Mouse (Mus musculus): ENCODE measurements at regions not wholly inside any gene's neighbourhood (a gene's known extent, or its start where the extent isn't known, plus 50 kb on each side); places are given as distances from the start of the nearest gene placed in this dataset.

DNA sequence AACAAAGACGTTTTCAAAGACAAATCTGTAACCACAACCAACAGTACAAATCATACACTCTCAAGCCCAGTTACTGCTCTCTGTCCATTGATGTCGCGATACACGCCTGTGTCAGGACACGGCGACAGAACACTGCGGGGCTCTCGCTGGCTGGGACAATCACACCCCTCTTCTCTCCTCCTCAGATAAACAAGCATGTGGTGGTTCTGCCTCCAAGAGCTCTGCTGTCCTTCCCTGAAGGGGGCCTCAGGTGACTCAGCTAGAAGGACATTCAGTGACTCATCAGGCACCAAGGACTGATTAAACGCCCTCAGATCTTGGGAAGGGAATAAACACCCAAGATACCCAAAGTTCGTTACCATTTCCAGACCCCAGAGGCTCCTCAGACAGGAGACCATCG is 74.3 kb upstream of the Il12b start:
- no peak overlapping the region for H3K9ac ChIP-seq
- H3K4me3 ChIP-seq, result no peak overlapping the region
- H3K4me2 ChIP-seq, result no peak overlapping the region
- no peaks in the 10 kb centered on the region for H3K9me3 ChIP-seq
- 81% methylated on average over 11 of the region's 11 CpGs for WGBS
- H3K27me3 ChIP-seq, result no peaks in the 10 kb centered on the region
- no peaks in the 10 kb centered on the region for H3K36me3 ChIP-seq
- H3K27ac ChIP-seq, result no peak overlapping the region
- H3K4me1 ChIP-seq, result no peaks in the 10 kb centered on the region
- ATAC-seq (ENCODE audit: borderline replicate concordance, extremely low read depth, low FRiP score, low TSS enrichment), result no peak

DNA sequence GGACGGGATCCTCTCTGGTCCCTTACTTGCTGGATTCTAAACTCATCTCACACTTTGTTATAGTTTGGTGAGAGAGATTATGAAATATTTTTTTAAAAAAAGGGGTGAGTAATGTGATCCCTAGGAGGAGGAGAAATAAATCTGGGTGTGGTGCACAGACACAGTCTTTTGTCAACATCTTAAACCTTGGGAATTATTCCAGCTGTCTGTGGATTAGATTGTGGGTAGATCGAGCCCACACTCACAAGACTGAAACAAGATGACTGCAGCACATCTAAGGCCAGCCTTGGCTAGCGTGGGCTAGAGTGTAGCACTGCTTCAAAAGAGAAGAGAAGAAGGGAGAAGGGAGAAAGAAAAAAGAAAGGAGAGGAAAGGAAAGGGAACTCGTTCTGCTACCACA is 70.4 kb upstream of the Il12b start:
- Histone ChIP-seq H3K9ac (no peak overlapping the region), H3K27me3 (no peaks in the 10 kb centered on the region), H3K4me3 (no peak overlapping the region), H3K9me3 (no peaks in the 10 kb centered on the region), H3K27ac (no peak overlapping the region), H3K36me3 (no peaks in the 10 kb centered on the region), H3K4me1 (no peaks in the 10 kb centered on the region), H3K4me2 (no peak overlapping the region)
- 69% methylated on average over 4 of the region's 4 CpGs for WGBS
- no peak for ATAC-seq (ENCODE audit: borderline replicate concordance, extremely low read depth, low FRiP score, low TSS enrichment)

DNA sequence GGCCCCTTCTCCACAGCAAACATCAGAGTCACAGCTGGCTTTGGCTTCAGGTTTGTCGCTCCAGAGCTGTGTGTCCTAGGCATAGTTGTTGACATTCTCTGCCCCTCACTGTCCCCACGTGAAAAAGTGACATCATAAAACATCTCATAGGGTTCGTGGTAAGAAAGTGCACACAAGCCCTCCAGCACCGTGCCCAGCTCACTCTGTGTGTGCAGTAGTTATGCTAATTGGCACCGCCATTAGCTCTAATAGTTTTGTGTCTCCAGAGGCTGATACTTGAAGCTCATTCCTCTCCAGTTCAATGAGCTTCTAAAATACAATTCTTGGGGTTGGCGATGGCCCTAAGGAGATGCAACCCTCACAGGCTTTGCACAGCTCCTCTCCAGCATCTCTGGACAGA is 69.4 kb upstream of the Il12b start:
- Histone ChIP-seq H3K4me3 (no peak overlapping the region), H3K27me3 (no peaks in the 10 kb centered on the region), H3K9ac (no peak overlapping the region), H3K4me1 (no peaks in the 10 kb centered on the region), H3K9me3 (no peaks in the 10 kb centered on the region), H3K36me3 (no peaks in the 10 kb centered on the region), H3K27ac (no peak overlapping the region), H3K4me2 (no peak overlapping the region)
- 59% methylated on average over 6 of the region's 6 CpGs for WGBS
- ATAC-seq (ENCODE audit: borderline replicate concordance, extremely low read depth, low FRiP score, low TSS enrichment), result no peak

DNA sequence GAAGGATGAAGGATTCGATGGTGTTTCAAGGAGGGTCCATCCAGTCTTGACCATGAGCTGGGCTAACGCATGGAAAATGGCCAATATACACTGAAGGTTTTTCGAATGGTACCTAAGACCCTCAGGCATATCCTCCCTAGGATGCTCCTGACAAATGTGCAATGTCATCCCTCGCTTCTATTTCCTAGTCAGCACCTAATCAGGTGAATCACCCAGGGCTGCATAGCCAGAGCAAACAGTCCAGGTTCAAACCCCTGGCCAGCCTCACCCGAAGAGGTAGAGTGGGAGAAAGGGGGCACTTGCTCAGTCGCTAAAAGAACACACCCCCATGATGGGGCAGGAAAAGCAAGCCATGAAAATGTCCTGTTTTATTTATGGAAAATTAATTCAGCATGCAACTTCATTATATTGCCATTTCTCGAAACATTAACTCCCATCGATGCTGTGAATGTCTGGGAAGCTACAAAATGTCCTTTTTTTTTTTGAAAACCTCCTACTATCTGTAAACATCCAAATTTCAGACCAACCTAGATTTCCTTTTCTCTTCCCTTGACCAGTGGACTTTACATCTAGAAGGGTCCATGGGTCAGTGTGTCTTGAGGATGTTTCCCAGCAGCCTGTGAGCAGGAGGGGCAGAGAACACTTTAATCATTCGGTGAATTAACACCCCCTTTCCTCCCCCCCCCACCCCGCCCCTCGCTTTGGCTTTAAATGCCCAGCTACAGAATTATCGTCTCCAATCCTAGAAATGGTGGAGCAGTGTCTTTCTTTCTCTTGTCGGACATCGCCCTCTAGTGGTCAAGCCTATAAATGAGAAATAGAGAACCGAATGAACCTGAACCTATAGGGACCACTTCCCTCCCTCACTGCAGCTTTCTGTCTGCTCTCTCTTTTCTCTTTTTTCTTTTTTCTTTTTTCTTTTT is 68.8 kb upstream of the Il12b start:
- Histone ChIP-seq H3K27ac (no peak overlapping the region), H3K4me1 (no peaks in the 10 kb centered on the region), H3K9me3 (no peaks in the 10 kb centered on the region), H3K36me3 (no peaks in the 10 kb centered on the region), H3K9ac (no peak overlapping the region), H3K4me3 (no peak overlapping the region), H3K27me3 (no peaks in the 10 kb centered on the region), H3K4me2 (peak overlapping the region; percentile 18; the same call in 1 of the 2 replicates)
- WGBS, result 34% methylated on average over 15 of the region's 15 CpGs
- ATAC-seq (ENCODE audit: borderline replicate concordance, extremely low read depth, low FRiP score, low TSS enrichment), result 0 out of 2 replicates have a peak, but pooled peaks have one; percentile 13

DNA sequence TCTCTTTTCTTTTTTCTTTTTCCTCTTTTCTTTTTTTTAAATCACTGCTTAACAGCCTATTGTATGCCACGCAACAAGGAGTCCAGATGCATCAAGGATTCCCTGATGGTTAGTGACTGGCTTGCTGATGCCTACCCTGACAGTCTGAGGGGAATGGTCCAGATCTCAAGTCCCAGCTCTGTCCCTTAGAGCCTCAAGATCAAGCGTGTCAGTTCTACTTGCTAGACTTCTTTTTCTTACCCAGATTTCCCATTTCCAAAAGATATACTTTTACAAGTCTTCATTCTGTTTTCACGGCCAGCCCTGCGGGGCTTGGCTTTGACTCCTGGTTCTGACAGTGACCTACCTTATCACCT is 68.1 kb upstream of the Il12b start:
- H3K27me3 ChIP-seq, result no peaks in the 10 kb centered on the region
- no peaks in the 10 kb centered on the region for H3K4me1 ChIP-seq
- no peaks in the 10 kb centered on the region for H3K9me3 ChIP-seq
- 47% methylated on average over 4 of the region's 4 CpGs for WGBS
- no peak overlapping the region for H3K27ac ChIP-seq
- H3K36me3 ChIP-seq, result no peaks in the 10 kb centered on the region
- no peak overlapping the region for H3K4me3 ChIP-seq
- no peak overlapping the region for H3K9ac ChIP-seq
- H3K4me2 ChIP-seq, result no peak overlapping the region
- no peak for ATAC-seq (ENCODE audit: borderline replicate concordance, extremely low read depth, low FRiP score, low TSS enrichment)

DNA sequence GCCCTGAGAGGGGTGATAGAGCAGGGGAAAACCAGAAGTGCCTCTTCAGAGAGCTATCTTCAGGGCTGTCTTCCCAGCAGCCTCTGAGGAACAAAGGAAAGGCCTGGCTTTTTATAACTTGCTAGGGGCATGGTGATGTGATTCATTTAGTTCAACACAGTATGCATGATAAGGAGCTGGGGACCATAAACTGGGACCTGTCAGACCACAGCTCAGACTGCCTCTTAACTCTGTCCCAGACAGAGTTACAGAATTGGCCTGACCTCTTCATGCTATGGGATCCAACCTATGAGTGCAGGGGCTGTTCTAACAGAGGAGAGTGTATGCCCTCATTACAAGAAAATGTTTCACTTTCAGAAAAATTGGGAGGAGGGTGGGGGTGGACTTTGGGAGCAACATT is 59.3 kb upstream of the Il12b start:
- no peaks in the 10 kb centered on the region for H3K27me3 ChIP-seq
- no peak overlapping the region for H3K4me2 ChIP-seq
- no peaks in the 10 kb centered on the region for H3K36me3 ChIP-seq
- H3K4me3 ChIP-seq, result no peak overlapping the region
- no peak for ATAC-seq (ENCODE audit: borderline replicate concordance, extremely low read depth, low FRiP score, low TSS enrichment)
- H3K9ac ChIP-seq, result no peak overlapping the region
- no peak overlapping the region for H3K27ac ChIP-seq
- no peaks in the 10 kb centered on the region for H3K9me3 ChIP-seq
- no peaks in the 10 kb centered on the region for H3K4me1 ChIP-seq

DNA sequence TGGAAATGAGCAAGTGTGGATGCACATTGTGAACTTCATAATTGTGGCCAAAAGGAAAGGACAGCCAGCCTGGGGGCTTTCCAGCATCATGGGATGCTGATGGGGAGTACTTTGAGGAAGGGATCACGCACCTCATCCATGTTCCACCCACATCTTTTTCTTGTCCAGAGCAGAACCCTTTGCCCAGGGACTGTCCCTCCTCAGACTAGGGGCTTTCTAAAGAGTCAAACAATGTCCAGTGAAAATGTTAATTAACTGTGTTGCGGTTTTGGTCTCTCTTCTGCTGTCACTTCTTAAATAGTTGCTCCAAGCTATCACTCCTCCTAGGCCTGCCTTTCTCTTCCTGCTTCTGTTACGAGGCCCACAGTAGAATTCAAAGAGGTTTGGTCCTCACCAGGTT is 51.6 kb upstream of the Il12b start:
- Histone ChIP-seq H3K4me1 (no peaks in the 10 kb centered on the region), H3K9me3 (no peaks in the 10 kb centered on the region), H3K27me3 (no peaks in the 10 kb centered on the region), H3K4me3 (no peak overlapping the region), H3K9ac (no peak overlapping the region), H3K36me3 (no peaks in the 10 kb centered on the region), H3K27ac (no peak overlapping the region), H3K4me2 (no peak overlapping the region)
- WGBS, result 74% methylated on average over 3 of the region's 3 CpGs
- no peak for ATAC-seq (ENCODE audit: borderline replicate concordance, extremely low read depth, low FRiP score, low TSS enrichment)

DNA sequence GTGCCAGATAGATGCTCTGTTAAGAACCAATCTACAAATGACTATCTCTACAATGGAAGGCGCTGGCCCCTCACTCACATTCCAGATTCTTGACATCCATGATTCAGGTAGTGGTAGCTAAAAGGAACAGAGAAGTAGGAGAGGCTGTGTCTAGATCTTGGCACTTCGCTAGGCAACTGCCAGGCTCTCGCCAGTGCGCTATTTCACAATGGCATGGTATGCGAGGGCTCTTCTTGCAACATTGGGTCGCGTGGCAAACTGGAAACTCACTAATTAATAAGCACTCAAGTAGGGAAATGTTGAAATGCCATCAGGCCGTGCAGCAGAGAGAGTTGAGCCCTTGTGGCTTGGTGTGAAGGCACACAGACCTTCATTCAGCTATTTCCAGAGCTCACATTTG is 50.3 kb upstream of the Il12b start:
- Histone ChIP-seq H3K27ac (no peak overlapping the region), H3K9ac (no peak overlapping the region), H3K4me2 (no peak overlapping the region), H3K36me3 (no peaks in the 10 kb centered on the region), H3K27me3 (no peaks in the 10 kb centered on the region), H3K9me3 (no peaks in the 10 kb centered on the region), H3K4me1 (no peaks in the 10 kb centered on the region), H3K4me3 (no peak overlapping the region)
- 77% methylated on average over 8 of the region's 8 CpGs for WGBS
- no peak for ATAC-seq (ENCODE audit: borderline replicate concordance, extremely low read depth, low FRiP score, low TSS enrichment)
